Mouse (Mus musculus) embryo, embryonic 11.5 days (tissue): ENCODE measurements around the gene Acot6.
"Not testable (repeated sequence)": the region's sequence is repeated elsewhere in the genome, so short reads cannot be mapped to it uniquely, and the experiment has no call there.

Source experiments
- DNase-seq: peaks from one replicate; pipeline ENCODE4 v3.0.0-alpha.2; 2012; ENCODE audit warnings: low read depth, low spot score

Gene Acot6

DNA sequence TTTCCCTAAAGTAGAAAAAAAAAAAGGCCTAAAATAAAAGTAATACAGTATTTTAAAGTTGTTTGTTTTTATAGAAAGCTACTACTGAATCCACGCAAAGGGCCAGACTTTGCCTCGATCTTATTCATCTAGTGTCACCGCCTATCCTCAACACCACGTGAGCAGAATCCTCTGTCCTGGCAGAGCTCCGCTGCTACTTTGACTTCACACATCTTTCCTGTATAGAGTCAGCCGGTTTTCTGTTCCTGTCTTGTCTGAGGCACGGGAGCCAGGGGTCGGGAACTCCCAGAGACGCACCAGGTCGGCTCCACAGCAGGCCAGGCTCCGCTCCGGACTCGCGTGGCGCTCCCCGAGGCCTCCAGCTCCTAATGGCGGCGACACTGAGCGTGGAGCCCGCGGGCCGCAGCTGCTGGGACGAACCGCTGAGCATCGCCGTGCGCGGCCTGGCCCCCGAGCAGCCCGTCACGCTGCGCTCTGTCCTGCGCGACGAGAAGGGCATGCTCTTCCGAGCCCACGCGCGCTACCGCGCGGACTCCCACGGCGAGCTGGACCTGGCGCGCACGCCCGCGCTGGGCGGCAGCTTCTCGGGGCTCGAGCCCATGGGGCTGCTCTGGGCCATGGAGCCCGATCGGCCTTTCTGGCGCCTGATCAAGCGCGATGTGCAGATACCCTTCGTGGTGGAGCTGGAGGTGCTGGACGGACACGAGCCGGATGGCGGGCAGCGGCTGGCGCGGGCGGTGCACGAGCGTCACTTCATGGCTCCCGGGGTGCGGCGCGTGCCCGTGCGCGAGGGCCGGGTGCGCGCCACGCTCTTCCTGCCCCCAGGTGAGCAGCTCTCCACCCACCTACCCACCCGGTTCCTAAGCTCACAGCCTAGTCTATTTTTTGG lies at the start of gene Acot6:
Gene Acot6, plus strand, starts transcription at position 51 of the 889 bp plus-strand sequence.
- DNase-seq: peak; percentile 26

DNA sequence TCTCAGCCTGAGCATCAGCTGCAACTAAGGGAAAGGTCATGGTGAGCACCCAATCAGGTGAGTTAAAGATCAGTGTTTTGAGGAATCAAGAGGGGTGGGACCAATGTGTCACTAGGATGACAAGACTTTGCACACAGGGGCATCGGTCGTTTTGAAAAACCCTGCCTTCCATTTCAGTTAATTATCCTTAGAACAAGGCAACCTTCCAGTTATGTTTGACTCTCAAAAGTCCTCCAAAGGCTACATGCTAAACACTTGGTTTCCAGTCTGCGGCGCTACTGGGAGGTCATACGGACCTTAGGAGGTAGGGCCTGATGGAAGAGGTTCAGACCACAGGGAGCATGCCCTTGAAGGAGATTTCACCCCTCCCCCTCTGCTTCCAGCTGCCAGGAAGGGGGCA lies 49.7 kb upstream of the Acot6 start:
- DNase-seq: not testable (repeated sequence)

DNA sequence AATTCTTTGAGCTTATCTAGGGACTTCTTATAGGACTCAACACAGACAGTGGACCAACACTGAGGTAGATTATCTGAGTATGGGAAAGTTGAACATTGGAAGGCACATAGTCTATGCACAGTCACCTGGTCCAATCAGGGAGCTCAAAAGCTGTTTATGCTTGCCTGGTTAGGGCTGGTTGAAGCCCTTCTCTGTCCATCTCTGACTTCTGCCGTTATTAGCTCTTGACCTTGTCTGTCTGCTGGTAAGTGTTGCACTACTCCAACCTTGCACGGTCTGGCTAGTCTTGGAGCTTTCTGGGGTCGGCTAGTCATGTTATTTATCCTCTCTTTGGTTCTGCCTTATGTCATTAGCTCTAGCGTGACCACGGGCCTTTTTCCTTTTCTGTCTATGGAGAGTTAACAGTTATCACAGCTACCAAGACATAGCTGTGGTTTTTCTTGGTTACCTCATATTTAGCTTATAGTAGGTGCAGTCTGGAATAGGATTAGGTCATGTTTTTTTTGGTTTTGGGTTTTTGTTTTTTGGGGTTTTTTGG lies 48.4 kb upstream of the Acot6 start, which contains the start of gene Acot3:
Gene Acot3, plus strand, starts transcription at position 208 of the 538 bp plus-strand sequence.
- DNase-seq: no peak

DNA sequence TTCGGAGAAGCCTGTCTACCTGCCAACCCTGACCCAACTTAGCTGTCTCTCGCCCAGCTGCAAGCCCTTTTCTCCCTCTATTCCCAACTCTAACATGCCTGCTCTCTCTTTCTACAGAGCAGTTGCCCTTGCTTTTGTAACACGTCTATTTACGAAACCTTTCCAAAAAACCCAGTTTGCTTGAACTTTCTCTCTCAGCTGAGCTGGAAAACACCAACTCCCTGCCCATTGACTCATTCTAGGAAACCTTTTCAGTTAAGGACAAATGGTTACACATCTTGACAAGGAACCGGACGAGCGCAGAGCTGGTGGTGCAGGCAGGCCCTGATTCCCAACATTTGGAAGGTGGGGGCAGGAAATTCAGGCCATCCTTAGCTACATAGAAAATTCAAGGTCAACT lies 47.8 kb upstream of the Acot6 start:
- DNase-seq: no peak

DNA sequence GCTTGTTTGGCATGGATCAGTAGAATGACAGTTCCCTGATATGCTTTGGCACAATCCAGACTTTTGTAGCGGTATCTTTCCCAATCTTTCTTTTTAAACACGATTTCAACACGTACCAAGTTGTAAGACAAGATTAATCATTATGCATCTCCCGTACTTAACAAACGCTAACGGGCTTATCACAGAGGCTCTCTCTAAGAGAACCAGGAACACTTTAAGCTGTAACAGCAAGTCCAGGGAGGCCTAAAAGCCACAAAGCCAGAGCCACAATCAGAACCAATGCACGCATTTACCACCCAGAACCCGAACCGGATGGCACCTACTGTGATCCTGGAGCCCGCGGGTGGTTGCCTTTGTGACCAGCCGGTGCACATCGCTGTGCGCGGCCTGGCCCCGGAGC lies 47.3 kb upstream of the Acot6 start:
- DNase-seq: no peak

DNA sequence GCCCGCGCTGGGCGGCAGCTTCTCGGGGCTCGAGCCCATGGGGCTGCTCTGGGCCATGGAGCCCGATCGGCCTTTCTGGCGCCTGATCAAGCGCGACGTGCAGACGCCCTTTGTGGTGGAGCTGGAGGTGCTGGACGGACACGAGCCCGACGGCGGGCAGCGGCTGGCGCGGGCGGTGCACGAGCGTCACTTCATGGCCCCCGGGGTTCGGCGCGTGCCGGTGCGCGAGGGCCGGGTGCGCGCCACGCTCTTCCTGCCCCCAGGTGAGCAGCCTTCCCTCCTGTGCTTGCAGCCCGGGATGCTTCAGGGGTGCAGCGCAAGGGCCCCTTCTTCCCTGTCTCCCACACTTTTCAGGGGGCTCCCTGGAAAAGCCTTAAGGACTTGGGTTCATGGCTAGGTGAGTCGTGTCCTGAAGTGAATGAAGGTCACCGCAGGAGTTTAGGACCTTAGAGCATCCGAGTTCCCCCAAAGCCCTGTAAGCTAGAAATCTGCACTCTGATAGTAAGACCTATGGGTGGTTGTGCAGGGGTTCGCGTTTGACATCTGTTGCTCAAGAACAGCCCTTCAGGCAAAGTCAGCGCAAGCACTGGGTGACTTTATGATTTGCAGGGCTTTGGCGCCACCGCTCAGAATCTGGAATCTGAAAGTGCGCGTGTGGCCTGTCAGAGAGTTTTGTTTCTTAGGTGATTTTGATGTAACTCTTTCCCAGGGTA lies 46.6 kb upstream of the Acot6 start:
- no peak for DNase-seq

DNA sequence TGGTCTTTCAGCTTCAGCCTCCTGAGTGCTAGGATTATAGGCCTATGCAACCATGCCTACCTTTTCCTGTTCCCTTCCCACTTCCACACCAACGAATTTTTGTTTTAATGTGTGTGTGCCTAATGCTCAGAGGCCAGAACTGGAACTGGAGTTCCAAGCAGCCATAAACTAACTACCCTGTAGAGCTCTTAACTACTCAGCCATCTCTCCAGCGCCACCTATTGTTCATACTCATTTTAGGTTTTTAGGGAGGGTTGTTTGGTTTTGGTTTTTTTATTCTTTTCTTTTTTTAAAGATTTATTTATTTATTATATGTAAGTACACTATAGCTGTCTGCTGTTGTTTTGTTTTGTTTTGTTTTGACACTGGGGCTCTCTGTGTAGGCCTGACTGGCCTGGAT lies 39.5 kb upstream of the Acot6 start:
- DNase-seq: no peak

DNA sequence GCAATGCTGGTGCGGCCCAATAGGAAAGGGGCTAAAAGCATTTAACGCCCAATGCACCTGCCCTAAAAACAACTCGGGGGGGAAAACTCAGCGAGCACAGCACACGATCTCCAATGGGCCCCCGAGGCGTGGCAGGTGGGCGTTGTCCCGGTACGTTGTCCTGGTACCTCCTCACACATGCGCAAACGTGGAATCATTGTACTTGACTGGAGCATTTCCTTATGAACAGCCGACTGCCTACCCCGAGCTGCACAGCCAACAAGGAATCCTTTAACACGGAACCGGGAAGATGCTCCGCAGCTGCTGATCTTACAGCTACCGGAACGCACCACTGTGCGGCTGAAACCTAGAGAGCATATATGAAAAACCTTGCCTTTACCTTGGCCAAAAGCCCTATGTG lies 38.1 kb upstream of the Acot6 start:
- DNase-seq: no peak

DNA sequence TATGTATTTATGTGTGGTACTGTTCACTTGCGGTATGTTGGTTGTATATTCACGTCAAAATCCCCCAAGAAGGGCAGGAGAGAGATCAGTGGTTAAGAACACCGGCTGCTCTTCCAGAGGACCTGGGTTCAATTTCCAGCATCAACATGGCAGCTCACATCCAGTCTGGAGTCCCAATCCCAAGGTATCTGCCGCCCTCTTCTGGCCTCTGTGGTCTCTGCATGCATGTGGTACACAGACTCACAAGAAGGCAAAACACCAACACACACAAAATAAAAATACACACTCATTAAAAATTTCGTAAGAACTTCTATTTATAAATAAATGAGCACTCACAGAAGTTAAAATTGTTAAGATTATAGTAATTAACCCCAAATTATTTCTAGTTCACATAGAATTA lies 37.2 kb upstream of the Acot6 start:
- DNase-seq: no peak

DNA sequence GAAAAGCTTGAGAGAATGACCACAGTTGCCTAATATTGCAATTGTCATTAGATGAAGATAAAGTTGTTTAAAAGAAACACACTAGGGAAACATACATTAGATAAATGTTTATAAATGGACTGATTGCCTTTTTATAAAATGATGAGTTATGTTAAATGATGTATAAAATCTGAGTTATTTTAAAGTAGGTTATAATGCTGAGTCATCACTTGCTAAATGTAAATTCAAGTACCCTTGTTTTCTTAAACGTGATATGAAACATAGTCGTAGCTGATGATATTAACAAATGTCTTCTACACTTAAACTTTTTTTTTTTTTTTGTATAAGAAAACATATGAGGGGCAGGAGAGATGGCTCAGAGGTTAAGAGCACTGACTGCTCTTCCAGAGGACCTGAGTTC lies 36.6 kb upstream of the Acot6 start:
- no peak for DNase-seq

DNA sequence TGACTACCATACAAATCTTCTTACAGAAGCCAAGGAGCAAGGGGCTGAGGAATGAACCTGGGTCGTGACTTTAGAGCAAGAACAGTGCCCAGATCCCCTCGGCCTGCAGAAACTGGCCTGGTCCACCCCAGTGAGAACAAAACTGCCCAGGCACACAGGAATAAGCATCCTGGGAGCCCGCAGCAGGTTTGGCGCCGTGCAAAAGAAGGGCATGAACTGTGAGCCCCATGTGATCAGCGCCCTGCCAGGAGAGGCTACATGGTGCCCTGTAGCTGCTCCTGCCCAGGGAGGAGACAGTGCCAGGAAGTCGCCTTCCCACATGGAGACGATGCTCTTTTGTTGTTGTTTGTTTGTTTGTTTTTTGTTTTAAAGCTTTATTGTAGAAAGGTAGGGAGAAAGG lies 35.8 kb upstream of the Acot6 start:
- DNase-seq: no peak

DNA sequence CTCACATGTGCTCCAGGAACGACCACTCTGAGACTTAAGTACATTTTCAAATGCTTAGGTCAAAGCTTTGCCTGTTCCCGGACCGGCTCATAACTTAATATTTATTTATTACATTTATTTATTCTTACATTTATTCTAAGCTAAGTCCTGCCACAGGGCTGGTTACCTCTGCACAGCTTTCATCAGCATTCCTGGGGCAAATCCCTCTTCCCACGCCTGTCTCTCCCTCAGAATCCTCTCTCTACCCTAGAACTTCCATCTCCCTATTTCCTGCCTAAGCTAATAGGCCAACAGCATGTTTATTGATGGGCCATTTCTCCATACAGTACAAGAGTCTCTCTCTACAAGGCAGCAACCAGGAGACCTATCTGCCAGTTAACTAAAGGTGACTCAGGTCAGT lies 32.7 kb upstream of the Acot6 start:
- no peak for DNase-seq

DNA sequence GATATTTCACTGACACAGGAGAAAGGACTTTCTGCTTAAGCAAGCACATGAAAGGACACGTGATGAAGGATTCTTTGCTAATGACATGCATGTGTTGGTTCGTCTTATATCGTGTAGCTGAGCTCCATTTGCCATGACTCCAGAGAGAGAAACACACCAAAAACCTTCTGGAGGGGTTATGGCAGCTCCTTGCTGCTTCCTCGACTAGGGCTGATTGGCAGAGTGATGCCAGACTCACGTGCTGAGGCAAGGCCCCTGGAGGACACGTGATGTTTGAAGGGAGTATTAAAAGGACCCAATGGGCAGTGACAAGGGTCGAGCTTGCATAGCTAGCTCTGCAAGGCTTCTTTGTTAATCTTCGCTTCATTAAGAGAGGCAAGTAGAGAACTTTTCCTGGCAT lies 32.2 kb upstream of the Acot6 start:
- no peak for DNase-seq

DNA sequence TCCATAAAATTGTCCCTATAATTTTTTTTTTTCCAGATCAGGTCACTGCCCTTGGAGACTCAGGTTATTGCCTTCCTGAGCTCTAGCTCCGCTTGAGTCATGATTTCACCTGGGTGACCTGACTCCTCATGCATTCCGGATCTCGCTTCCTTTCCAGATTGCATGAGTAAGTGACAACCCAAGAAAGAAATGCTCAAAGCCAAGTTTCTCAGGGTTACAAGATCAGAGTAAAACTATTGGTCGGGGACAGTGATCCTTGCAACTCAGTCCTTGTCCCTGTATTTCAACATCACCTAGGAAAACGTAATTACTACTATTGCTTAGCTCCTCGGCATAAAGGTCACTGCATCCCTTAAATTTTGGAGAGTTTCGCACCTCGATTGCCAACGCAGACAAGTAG lies 31.5 kb upstream of the Acot6 start, which contains the start of gene Acot5:
Gene Acot5, plus strand, starts transcription at position 340 of the 400 bp plus-strand sequence.
- no peak for DNase-seq

DNA sequence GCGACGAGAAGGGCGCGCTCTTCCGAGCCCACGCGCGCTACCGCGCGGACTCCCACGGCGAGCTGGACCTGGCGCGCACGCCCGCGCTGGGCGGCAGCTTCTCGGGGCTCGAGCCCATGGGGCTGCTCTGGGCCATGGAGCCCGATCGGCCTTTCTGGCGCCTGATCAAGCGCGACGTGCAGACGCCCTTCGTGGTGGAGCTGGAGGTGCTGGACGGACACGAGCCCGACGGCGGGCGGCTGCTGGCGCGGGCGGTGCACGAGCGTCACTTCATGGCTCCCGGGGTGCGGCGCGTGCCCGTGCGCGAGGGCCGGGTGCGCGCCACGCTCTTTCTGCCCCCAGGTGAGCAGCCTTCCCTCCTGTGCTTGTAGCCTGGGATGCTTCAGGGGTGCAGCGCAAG lies 30.9 kb upstream of the Acot6 start:
- DNase-seq: not testable (repeated sequence)

DNA sequence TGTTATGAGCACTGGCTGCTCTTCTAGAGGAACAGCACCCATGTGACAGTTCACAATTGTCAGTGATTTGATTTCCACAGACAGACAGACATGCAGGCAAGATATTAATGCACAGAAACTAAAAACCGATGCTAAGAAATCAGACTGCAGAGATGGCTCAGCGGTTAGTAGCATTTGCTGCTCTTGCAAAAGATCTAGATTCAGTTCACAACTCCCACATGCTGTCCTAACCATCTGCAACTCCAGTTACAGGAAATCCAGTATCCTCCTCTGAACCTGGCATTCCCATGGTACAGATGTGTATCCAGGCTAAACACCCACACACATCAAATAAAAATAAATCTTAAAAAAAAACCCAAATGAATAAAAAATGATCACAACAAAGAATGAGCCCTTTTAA lies 28.8 kb upstream of the Acot6 start:
- DNase-seq: no peak

DNA sequence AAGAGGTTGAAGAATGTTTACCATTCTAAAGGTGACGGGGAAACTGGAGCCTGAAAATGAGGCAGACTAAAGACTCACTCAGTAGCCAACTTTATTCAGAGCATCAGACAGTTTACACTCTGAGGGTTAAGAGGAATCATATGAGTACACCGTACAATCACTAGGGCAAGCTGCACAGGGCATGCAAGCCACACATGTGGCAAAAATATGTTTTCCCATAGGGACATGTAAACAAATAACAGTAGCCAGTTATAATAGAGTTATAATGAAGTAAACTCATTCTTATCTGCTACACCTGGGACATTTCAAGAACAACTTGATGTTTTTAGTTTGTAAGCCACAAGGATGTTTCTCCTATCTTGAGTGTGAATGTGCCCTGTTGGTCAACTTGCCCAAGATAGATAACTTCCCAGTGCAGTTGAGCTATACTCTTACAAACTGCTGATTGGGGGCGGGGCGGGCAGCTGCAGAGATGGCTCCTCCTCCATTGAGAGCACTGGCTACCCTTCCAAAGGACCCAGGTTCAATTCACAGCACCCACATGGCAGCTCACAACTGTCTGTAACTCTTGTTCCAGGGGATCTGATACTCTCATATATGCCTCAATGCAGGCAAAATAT lies 23.0 kb upstream of the Acot6 start:
- no peak for DNase-seq

DNA sequence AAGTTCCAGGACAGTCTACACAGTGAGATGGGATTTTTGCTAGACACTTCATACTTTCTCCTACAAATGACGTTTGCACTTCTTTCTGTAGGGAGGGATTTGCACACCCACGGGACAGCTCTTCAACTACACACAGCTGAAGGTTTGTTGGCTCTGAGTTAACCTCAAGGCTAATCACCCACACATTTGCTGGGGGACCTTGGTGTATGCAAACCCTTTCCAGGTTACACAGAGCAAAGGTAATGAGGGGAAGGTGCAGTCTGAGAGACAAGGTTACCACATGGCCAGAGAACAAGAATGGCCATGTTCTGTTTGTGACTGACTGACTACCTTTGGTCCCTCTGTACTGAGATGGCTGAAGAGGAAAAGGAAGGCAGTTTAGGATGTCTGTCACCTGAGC lies 16.6 kb upstream of the Acot6 start:
- no peak for DNase-seq

DNA sequence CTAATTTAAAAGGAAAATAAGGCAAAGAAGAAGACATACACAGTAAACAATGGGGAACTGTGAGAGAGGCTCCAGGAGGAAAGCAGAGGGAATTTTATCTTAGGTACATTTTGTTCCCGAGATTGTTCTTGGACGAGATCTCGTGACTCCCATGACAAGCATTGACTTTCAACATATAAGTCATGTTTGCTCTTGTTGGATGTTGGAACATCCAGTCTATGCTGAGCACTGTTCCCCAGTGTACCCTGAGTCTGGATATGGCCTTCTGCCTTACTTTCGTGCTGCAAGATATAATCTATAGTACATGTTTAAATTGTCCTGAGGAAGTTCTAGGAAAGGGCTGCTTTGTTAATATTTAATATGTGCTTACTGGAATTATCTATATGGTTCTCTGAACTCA lies 15.9 kb upstream of the Acot6 start:
- no peak for DNase-seq

DNA sequence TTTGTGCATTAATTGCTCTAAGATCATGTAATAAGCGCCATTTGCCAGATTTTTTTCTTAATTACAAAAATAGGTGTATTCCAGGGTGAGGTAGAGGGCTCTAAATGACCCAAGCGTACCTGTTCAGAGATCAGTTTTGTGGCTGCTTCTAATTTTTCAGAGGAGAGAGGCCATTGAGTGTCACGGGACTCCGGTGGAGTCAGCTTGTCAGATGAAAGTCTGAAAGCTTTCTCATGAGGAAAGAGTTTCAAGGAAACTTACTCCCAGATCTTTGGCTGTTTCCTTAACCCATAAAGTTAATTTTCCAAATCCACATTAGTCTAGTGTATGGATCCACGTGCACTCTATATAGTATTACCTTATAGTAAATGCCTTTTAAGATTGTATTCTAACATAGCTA lies 5.8 kb upstream of the Acot6 start:
- not testable (repeated sequence) for DNase-seq

DNA sequence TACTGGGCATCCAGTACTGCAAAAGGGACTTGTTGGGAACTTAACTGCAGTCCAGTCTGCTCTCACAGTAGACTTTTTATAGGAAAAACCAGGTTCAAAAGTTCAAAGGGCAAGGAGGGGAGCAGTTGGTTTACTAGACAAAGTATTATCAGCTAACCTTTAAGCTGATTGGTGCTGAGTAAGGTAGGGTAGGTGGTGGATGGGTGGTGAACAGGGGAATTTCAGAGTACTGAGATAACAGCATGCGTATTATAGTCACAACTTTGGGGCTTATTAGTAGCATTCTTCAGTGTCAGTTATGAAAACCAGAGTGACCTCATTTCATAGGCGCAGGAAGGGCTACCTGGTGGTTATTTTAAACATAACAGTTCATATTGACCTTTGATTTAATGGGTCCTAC lies 849 bp upstream of the Acot6 start:
- DNase-seq: no peak

DNA sequence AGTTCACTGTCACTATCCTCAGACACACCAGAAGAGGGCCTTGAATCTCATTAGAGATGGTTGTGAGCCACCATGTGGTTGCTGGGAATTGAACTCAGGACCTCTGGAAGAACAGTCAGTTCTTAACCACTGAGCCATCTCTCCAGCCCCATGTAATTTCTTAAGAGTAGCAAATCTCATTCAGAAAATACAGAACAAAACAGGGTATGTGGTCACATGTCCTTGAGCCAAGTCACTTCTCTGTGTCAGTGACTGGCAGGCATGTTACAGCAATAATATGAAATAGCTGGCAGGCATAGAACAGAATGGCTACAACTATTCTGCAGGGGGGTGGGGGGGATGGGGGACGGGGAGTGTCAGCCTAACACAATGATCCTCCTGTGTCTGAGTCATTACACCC lies 383 bp upstream of the Acot6 start:
- DNase-seq: no peak
